Mouse (Mus musculus) liver, postnatal 0 days (tissue): ENCODE data around the gene Msx1.

Experiments used
- CTCF ChIP-seq: sonication (generic); IDR thresholded peaks from 2 replicates; pipeline ENCODE4 v1.5.1; 2016; ENCODE audit warnings: antibody characterized with exemption, low read depth
- EP300 ChIP-seq: IDR thresholded peaks from 2 replicates; pipeline ENCODE4 v1.6.1; 2016; ENCODE audit warnings: antibody characterized with exemption, low read depth, mild to moderate bottlenecking

DNA sequence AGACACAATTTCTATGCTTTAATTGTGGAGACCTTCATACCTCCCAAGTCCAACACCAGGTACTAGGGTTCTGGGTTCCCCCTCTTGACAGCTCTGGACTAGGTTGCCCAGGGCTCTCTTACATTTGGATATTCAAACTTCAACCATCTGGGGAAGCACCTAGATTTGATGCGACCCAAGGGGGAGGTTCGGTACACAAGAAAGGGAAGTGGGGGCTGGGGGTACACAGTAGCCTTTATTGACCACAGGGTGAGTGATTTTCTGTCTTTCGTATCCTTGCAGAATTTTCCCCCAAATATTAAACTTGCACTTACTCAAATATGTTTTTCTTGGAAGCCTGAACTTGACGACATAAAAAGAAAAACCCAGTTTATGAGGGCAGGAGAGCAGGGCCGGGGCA is 4.8 kb downstream of the Msx1 start:
- TF ChIP-seq CTCF (no peak), EP300 (no peak)
